Mouse (Mus musculus): ENCODE results near the gene Trpc2. TPM values are rescaled to one million over a fixed set of nuclear protein-coding genes. Genes with fewer than 3 reads are reported as not detected.

The Trpc2 gene
- polyA plus RNA-seq, 1 experiment from 2014 or later: not detected

- ATAC-seq: no peak
- POLR2A ChIA-PET: no interaction called here
- H3K27me3 ChIP-seq: no peaks in the 10 kb centered on the region
- in situ Hi-C loops (cut with MboI; ENCODE audit: low pct_unique_long_range_greater_than_20kb): no loop called here
- DNase-seq (ENCODE audit: low read depth, low spot score): no peak
- TF ChIP-seq CTCF (IDR thresholded peaks at IDR 0.05): no peak
- CTCF ChIA-PET: no interaction called here
These were observed 37.4 kb downstream of the Trpc2 start for GRCm38 (mm10) chr7:102120326-102120725.

DNA sequence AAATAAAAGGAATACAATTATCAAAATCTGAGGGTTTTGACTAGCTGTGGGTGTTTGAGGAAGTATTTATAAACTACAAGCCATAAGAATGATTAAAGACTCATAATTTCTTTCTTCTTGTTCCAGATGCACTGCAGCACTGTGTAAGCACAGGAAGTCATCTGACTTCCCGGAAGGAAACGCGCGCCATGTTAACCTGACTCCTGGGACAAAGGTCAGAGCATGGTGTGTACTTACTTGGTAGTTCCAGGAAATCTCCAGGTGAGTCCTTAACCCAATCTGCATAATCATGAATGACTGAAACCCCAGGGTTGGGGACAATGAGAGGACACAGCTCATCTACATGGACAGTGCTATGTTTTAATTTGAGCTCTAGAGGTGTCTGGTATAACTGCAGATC is 49.5 kb downstream of the Trpc2 start:
- ChIA-PET CTCF (interaction anchor here (1.0 to 1.2 kb wide), 2 partner anchors 9 kb away, joined by 3 to 5 read pairs; no protein-coding TSS in a partner anchor), POLR2A (no interaction called here)
- no peak for ATAC-seq
- in situ Hi-C loops (cut with MboI; ENCODE audit: low pct_unique_long_range_greater_than_20kb): no loop called here
- no peak for DNase-seq (ENCODE audit: low read depth, low spot score)
- no peaks in the 10 kb centered on the region for H3K27me3 ChIP-seq
- no peak for TF ChIP-seq CTCF (IDR thresholded peaks at IDR 0.05)

DNA sequence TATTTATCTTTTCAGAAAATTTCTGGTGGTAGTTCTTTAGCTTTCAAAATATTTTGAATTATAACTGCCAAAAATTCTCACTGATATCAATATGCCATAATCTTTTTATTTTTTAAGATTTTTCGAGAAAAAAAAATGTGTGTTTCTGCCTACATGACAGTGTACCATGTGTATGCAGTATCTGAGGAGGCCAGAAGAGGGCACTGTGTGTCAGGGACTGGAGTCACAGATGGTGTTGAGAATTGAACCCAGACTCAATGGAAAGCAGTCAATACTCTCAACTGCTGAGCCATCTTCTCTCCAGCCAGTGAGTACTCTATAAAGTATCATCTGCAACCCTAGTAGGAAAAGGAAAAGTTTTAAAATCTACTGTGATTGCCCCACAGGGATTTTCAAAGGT is 54.5 kb downstream of the Trpc2 start:
- CTCF ChIA-PET: interaction anchor here (1.3 to 1.4 kb wide), 2 partner anchors 12 to 22 kb away, joined by 4 to 5 read pairs; no protein-coding TSS in a partner anchor
- no peak for DNase-seq (ENCODE audit: low read depth, low spot score)
- ATAC-seq: no peak
- POLR2A ChIA-PET: interaction anchor here (0.6 kb wide), 1 partner anchor 33 kb away, joined by 5 read pairs; no protein-coding TSS in a partner anchor
- no peaks in the 10 kb centered on the region for H3K27me3 ChIP-seq
- in situ Hi-C loops (cut with MboI; ENCODE audit: low pct_unique_long_range_greater_than_20kb): no loop called here
- peak; percentile 77 for TF ChIP-seq CTCF (IDR thresholded peaks at IDR 0.05)

DNA sequence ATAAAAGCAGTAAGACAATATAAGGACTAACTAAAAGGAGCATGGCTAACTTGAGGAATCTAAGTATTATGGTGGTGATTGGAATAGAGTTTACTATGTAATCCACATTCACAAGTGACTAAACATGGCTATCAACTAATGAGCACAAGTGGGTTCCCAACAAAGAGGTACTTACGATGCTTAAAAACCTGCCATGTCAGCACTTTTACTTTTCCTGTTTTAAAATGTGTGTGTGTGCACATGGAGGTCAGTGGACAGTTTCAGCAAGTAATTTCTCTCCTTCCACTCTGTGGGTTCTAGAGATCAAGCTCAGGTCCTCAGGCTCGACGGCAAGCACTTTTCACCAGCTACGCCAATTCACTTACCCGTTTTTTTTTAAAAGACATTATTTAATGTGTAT is 55.0 kb downstream of the Trpc2 start:
- ATAC-seq: no peak

More for the DNA sequence above, 55.0 kb downstream of the Trpc2 start:
- POLR2A ChIA-PET: no interaction called here
- H3K27me3 ChIP-seq: no peaks in the 10 kb centered on the region
- no peak for DNase-seq (ENCODE audit: low read depth, low spot score)
- CTCF ChIA-PET: interaction anchor here (1.3 to 1.4 kb wide), 2 partner anchors 12 to 22 kb away, joined by 4 to 5 read pairs; no protein-coding TSS in a partner anchor
- in situ Hi-C loops (cut with MboI; ENCODE audit: low pct_unique_long_range_greater_than_20kb): no loop called here
- TF ChIP-seq CTCF (IDR thresholded peaks at IDR 0.05): no peak

Other genes with a start within 250 kb of the Trpc2 start
- gene Inppl1, start 244.9 kb upstream of the Trpc2 start, polyA plus RNA-seq (2021): 148 TPM
- gene Folr2, start 225.9 kb upstream of the Trpc2 start, polyA plus RNA-seq (2021): not detected
- gene Anapc15, start 219.4 kb upstream of the Trpc2 start, polyA plus RNA-seq (2021): 36.4 TPM
- 73.6 TPM for gene Folr1, start 212.3 kb upstream of the Trpc2 start, polyA plus RNA-seq (2021)
- 130 TPM for gene Lamtor1, start 177.2 kb upstream of the Trpc2 start, polyA plus RNA-seq (2021)
- gene Tomt, start 176.8 kb upstream of the Trpc2 start, polyA plus RNA-seq (2021): 0.50 TPM
- 6.0 TPM for gene Lrrc51, start 149.2 kb upstream of the Trpc2 start, polyA plus RNA-seq (2021)
- 156 TPM for gene Numa1, start 149.0 kb upstream of the Trpc2 start, polyA plus RNA-seq (2021)
- 2.4 TPM for gene Il18bp, start 64.4 kb upstream of the Trpc2 start, polyA plus RNA-seq (2021)
- 35.8 TPM for gene Rnf121, start 17.6 kb upstream of the Trpc2 start, polyA plus RNA-seq (2021)
- gene Xndc1, start 17.6 kb upstream of the Trpc2 start, polyA plus RNA-seq (2021): 13.1 TPM
- 0.24 TPM for gene Xntrpc, start 17.4 kb upstream of the Trpc2 start, polyA plus RNA-seq (2021)
- gene Art1, start 18.6 kb downstream of the Trpc2 start, polyA plus RNA-seq (2021): not detected
- not detected for gene Art5, start 26.4 kb downstream of the Trpc2 start, polyA plus RNA-seq (2021)
- not detected for gene Chrna10, start 33.7 kb downstream of the Trpc2 start, polyA plus RNA-seq (2021)
- gene Nup98, start 127.1 kb downstream of the Trpc2 start, polyA plus RNA-seq (2021): 40.0 TPM
- 33.7 TPM for gene Pgap2, start 127.1 kb downstream of the Trpc2 start, polyA plus RNA-seq (2021)
- gene Rhog, start 172.9 kb downstream of the Trpc2 start, polyA plus RNA-seq (2021): 43.2 TPM
- 47.2 TPM for gene Stim1, start 184.7 kb downstream of the Trpc2 start, polyA plus RNA-seq (2021)

Measured in Patski (cell line).